Mouse (Mus musculus) C2C12 (cell line): ENCODE measurements around the gene Usp9x.

Experiments
- CTCF ChIP-seq: IDR thresholded peaks from one replicate; pipeline ENCODE4 v1.5.1; 2011; ENCODE audit not compliant: control insufficient read depth, insufficient read depth, insufficient read length
- MAX ChIP-seq: IDR thresholded peaks from one replicate; pipeline ENCODE4 v1.6.1; 2011; ENCODE audit warnings: mild to moderate bottlenecking, control low read depth

DNA sequence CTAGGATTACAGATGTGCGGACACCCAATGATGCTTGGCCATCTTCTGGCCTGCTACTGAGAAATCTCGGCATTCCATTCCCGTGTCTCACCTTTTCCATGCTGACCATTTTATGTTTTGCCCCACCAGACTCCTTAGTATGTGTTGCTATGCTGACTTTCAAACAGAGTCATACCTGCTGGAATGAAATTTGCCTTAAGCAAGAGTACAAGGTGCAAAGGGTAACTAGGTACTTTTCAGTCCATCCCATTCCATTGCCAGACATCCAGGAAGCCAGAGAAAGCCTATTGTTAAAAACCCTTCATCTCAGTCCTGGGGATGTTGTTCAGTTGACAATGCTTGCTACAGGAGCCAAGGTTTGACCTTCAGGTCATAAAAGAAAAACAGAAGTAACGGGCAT is 43.1 kb upstream of the Usp9x start:
- TF ChIP-seq MAX (no peak), CTCF (no peak)
